Mouse (Mus musculus): Measurements from ENCODE around the gene Casp2. TPM values are rescaled to one million over a fixed set of nuclear protein-coding genes. Genes with fewer than 3 reads are reported as not detected.

Gene Casp2
- polyA plus RNA-seq, 1 experiment = 11.7 TPM

DNA sequence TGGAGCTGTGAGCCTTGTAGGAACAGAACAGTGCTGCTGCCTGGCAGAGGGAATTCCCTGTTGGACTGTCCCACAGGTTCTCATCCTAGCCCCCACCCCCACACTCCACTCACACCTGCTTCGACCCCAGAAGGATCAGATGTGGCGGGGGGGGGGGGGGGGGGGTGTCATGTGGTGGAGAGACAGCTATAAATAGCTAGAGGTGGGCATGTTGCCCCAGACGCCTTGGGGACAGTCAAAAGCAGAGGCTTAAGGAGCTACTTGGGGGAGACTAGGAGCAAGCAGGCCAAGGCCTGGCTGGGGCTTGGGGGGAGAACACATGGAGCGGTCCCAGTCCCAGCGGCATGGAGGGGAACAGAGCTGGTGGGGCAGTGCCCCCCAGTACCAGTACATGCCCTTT lies 21.7 kb downstream of the Casp2 start, which contains the start of gene Clcn1:
Clcn1 (plus strand) TSS at position 238 of the 400 bp plus-strand sequence.
- H3K36me3 ChIP-seq (ENCODE audit: control insufficient read depth, insufficient read depth) = peaks cover 21% of the 10 kb centered on the region
- no peak within 1 kb of the TSS for H3K4me3 ChIP-seq (ENCODE audit: insufficient read depth, poor library complexity, severe bottlenecking)
- no peaks in the 10 kb centered on the region for H3K79me2 ChIP-seq (ENCODE audit: control insufficient read depth, insufficient read depth)
- H3K27me3 ChIP-seq (ENCODE audit: control insufficient read depth, insufficient read depth, insufficient read length) = no peaks in the 10 kb centered on the region
- no peak within 1 kb of the TSS for H3ac ChIP-seq (ENCODE audit: control insufficient read depth, insufficient read length, low read depth)
- H3K79me3 ChIP-seq (ENCODE audit: low read depth) = no peaks in the 10 kb centered on the region
- no peak for TF ChIP-seq CTCF (IDR thresholded peaks at IDR 0.05; ENCODE audit: control insufficient read depth, insufficient read depth, insufficient read length)
- no peak for TF ChIP-seq FOSL1 (IDR thresholded peaks at IDR 0.05; ENCODE audit: insufficient read depth, low read length, poor library complexity, severe bottlenecking)
- TF ChIP-seq USF1 (IDR thresholded peaks at IDR 0.05; ENCODE audit: low read depth) = no peak
- TF ChIP-seq MAX (IDR thresholded peaks at IDR 0.05) = no peak
- no peak for TF ChIP-seq MYOD1 (IDR thresholded peaks at IDR 0.05; ENCODE audit: control insufficient read depth, insufficient read length, low read depth)
- TF ChIP-seq CEBPB (IDR thresholded peaks at IDR 0.05; ENCODE audit: low read depth) = no peak
- TF ChIP-seq MYOG (IDR thresholded peaks at IDR 0.05; ENCODE audit: control insufficient read depth, extremely low read depth, insufficient read length) = no peak

DNA sequence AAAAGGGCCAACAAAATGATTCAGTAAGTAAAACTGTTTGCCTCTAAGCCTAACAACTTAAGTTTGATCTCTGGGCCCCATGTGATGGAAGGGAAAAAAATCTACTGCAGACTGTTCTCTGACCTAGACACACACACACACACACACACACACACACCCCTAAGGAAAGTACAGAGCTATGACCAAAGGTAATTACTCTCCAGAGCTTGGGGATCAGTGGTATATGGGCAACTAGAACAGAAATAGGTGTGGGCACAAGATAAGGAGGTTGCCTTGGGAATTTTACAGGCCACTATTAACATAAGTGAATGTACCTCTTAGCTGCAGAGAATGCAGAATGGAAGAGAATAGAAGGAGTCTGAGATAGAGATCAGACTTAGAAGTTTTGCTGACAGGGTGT lies 22.8 kb downstream of the Casp2 start:
- Histone ChIP-seq H3K4me3 (ENCODE audit: insufficient read depth, poor library complexity, severe bottlenecking) (no peak overlapping the region), H3K27me3 (ENCODE audit: control insufficient read depth, insufficient read depth, insufficient read length) (no peaks in the 10 kb centered on the region), H3K79me2 (ENCODE audit: control insufficient read depth, insufficient read depth) (no peaks in the 10 kb centered on the region), H3K36me3 (ENCODE audit: control insufficient read depth, insufficient read depth) (peaks cover 10% of the 10 kb centered on the region), H3ac (ENCODE audit: control insufficient read depth, insufficient read length, low read depth) (no peak overlapping the region), H3K79me3 (ENCODE audit: low read depth) (no peaks in the 10 kb centered on the region)
- TF ChIP-seq FOSL1 (IDR thresholded peaks at IDR 0.05; ENCODE audit: insufficient read depth, low read length, poor library complexity, severe bottlenecking) (no peak), CTCF (IDR thresholded peaks at IDR 0.05; ENCODE audit: control insufficient read depth, insufficient read depth, insufficient read length) (no peak), USF1 (IDR thresholded peaks at IDR 0.05; ENCODE audit: low read depth) (no peak), MYOD1 (IDR thresholded peaks at IDR 0.05; ENCODE audit: control insufficient read depth, insufficient read length, low read depth) (no peak), MAX (IDR thresholded peaks at IDR 0.05) (no peak), CEBPB (IDR thresholded peaks at IDR 0.05; ENCODE audit: low read depth) (no peak), MYOG (IDR thresholded peaks at IDR 0.05; ENCODE audit: control insufficient read depth, extremely low read depth, insufficient read length) (no peak)

DNA sequence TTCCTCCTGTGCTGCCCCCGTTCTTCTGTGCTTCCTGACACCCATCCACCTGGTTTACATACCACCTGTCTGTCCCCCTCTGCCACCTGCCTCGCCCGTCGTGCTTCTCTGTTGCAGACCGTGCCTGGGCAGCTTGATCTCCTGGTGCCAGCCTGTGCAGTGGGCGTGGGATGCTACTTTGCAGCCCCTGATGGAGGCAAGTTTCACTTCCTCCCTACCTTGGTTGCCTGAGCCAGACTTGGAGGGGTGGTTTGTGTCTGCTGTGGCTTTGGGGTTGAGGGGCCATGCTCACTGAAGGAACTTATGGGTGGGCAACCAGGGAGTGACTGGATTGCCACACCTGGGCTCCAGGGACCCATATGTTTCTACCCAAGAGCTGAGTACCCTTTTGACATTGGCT lies 28.5 kb downstream of the Casp2 start:
- Histone ChIP-seq H3K79me3 (ENCODE audit: low read depth) (no peaks in the 10 kb centered on the region), H3ac (ENCODE audit: control insufficient read depth, insufficient read length, low read depth) (no peak overlapping the region), H3K79me2 (ENCODE audit: control insufficient read depth, insufficient read depth) (no peaks in the 10 kb centered on the region), H3K4me3 (ENCODE audit: insufficient read depth, poor library complexity, severe bottlenecking) (no peak overlapping the region), H3K27me3 (ENCODE audit: control insufficient read depth, insufficient read depth, insufficient read length) (no peaks in the 10 kb centered on the region), H3K36me3 (ENCODE audit: control insufficient read depth, insufficient read depth) (no peaks in the 10 kb centered on the region)
- TF ChIP-seq CTCF (IDR thresholded peaks at IDR 0.05; ENCODE audit: control insufficient read depth, insufficient read depth, insufficient read length) (no peak), USF1 (IDR thresholded peaks at IDR 0.05; ENCODE audit: low read depth) (no peak), CEBPB (IDR thresholded peaks at IDR 0.05; ENCODE audit: low read depth) (no peak), MYOD1 (IDR thresholded peaks at IDR 0.05; ENCODE audit: control insufficient read depth, insufficient read length, low read depth) (no peak), FOSL1 (IDR thresholded peaks at IDR 0.05; ENCODE audit: insufficient read depth, low read length, poor library complexity, severe bottlenecking) (no peak), MAX (IDR thresholded peaks at IDR 0.05) (no peak), MYOG (IDR thresholded peaks at IDR 0.05; ENCODE audit: control insufficient read depth, extremely low read depth, insufficient read length) (no peak)

DNA sequence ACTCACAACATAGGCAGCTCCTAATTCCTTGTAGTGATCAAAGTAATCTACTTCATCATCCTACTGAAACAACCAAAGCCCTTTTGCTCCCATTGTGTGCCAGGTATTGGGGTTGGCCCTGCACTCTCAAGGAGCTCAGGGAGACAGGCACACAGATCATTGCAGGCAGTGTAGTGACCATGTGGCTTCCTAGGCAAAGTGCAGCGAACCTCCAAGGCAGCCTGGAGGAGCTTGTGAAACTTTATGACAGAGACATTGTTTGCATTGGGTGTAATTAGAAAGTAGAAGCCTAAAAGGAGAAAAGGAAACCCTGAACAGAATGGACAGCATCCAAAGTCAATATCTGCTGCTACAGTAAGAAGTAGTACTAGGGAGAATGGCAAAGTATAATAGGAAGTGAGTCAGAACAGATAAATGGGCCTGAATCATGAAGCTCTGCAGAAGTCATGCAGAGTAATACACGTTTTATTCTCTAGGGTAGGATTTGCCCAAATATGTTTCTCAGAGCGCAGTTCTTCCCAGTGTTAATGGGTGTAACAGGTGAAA lies 30.8 kb downstream of the Casp2 start:
- no peaks in the 10 kb centered on the region for H3K79me2 ChIP-seq (ENCODE audit: control insufficient read depth, insufficient read depth)
- H3K36me3 ChIP-seq (ENCODE audit: control insufficient read depth, insufficient read depth) = no peaks in the 10 kb centered on the region
- H3K27me3 ChIP-seq (ENCODE audit: control insufficient read depth, insufficient read depth, insufficient read length) = no peaks in the 10 kb centered on the region
- peak overlapping the region; percentile 58 for H3ac ChIP-seq (ENCODE audit: control insufficient read depth, insufficient read length, low read depth)
- TF ChIP-seq MAX (IDR thresholded peaks at IDR 0.05) (peak; percentile 72), CTCF (IDR thresholded peaks at IDR 0.05; ENCODE audit: control insufficient read depth, insufficient read depth, insufficient read length) (no peak), USF1 (IDR thresholded peaks at IDR 0.05; ENCODE audit: low read depth) (no peak), MYOD1 (IDR thresholded peaks at IDR 0.05; ENCODE audit: control insufficient read depth, insufficient read length, low read depth) (peak; percentile 53), FOSL1 (IDR thresholded peaks at IDR 0.05; ENCODE audit: insufficient read depth, low read length, poor library complexity, severe bottlenecking) (peak; percentile 62), CEBPB (IDR thresholded peaks at IDR 0.05; ENCODE audit: low read depth) (peak; percentile 38), MYOG (IDR thresholded peaks at IDR 0.05; ENCODE audit: control insufficient read depth, extremely low read depth, insufficient read length) (no peak)
- no peaks in the 10 kb centered on the region for H3K79me3 ChIP-seq (ENCODE audit: low read depth)
- H3K4me3 ChIP-seq (ENCODE audit: insufficient read depth, poor library complexity, severe bottlenecking) = no peak overlapping the region

DNA sequence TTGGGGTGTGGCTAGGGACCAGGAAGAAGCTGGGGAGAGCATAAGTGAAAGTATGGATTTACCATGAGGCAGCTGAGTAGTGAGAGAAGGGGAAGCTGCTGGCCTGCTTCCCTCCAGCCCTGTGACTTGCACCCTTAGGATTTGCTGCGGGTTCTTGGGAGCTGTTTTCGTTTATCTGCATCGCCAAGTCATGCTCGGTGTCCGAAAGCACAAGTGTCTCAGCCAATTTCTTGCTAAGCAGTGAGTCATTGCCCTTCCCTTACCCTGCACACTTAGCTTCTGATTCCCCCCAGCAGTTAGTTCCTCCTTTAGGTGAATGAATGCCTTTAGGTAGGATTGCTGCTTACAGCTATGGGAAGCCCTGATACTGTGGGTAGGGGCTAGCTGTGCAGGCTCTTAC lies 34.6 kb downstream of the Casp2 start:
- Histone ChIP-seq H3K27me3 (ENCODE audit: control insufficient read depth, insufficient read depth, insufficient read length) (no peaks in the 10 kb centered on the region), H3K4me3 (ENCODE audit: insufficient read depth, poor library complexity, severe bottlenecking) (no peak overlapping the region), H3ac (ENCODE audit: control insufficient read depth, insufficient read length, low read depth) (peak overlapping the region; percentile 45), H3K36me3 (ENCODE audit: control insufficient read depth, insufficient read depth) (no peaks in the 10 kb centered on the region), H3K79me2 (ENCODE audit: control insufficient read depth, insufficient read depth) (no peaks in the 10 kb centered on the region), H3K79me3 (ENCODE audit: low read depth) (no peaks in the 10 kb centered on the region)
- peak; percentile 48 for TF ChIP-seq MAX (IDR thresholded peaks at IDR 0.05)
- TF ChIP-seq FOSL1 (IDR thresholded peaks at IDR 0.05; ENCODE audit: insufficient read depth, low read length, poor library complexity, severe bottlenecking) = peak; percentile 11
- TF ChIP-seq CTCF (IDR thresholded peaks at IDR 0.05; ENCODE audit: control insufficient read depth, insufficient read depth, insufficient read length) = no peak
- TF ChIP-seq USF1 (IDR thresholded peaks at IDR 0.05; ENCODE audit: low read depth) = peak; percentile 37
